12 mouse cellular contexts compared by ENCODE assay signal in genomic region chr5:41871164-41871563, GRCm38 (mm10). TPM values are rescaled to one million over a fixed set of nuclear protein-coding genes. Genes with fewer than 3 reads are reported as not detected.
DNase-seq lines count a peak whose midpoint lies in the region; TF ChIP-seq lines count a peak whose summit lies in the region.
"Had no signal": no experiment of that assay in that cellular context is flagged by ENCODE, and none has a peak within 500 bp of the region (broad histone marks: within the 10 kb centered on the region; RNA-seq: fewer than 3 reads in every experiment).

No protein-coding gene starts in this region.

- H3K27ac ChIP-seq in cerebellum, adult 2 months (ENCODE audit: insufficient read depth, low read length) = no peak overlapping the region
- H3K27ac ChIP-seq: heart, embryonic 15.5 days had no signal

- DNase-seq in adrenal gland, postnatal 10 days = peak; percentile 15
- no peak for DNase-seq in adrenal gland, adult 18-20 months (ENCODE audit: low spot score in 2 of 2)
- peak; percentile 48 for DNase-seq in layer of hippocampus, adult 11-12 months (ENCODE audit: low spot score)
- DNase-seq in layer of hippocampus, postnatal 36 days = no peak
- DNase-seq in cerebellum, adult 2 months = peak; percentile 50 to 87
- DNase-seq in layer of hippocampus, adult 9-11 months = peak; percentile 63
- DNase-seq in urinary bladder, postnatal 14 days (ENCODE audit: low spot score) = no peak
- no peak for DNase-seq in thymus, postnatal 36 days
- DNase-seq: adrenal gland, adult 8-10 months; kidney, adult 8-10 months; lung, adult 2 months had no signal

- peaks cover 9% of the 10 kb centered on the region for H3K4me1 ChIP-seq in cerebellum, adult 2 months (ENCODE audit: control insufficient read depth, insufficient read depth, low read length)

- 10% methylated on average over 2 of the region's 2 CpGs for WGBS in cerebellum, adult 2 months

- H3K27me3 ChIP-seq in cerebellum, adult 2 months (ENCODE audit: control insufficient read depth, insufficient read depth, low read length) = no peaks in the 10 kb centered on the region
- H3K27me3 ChIP-seq: heart, embryonic 15.5 days had no signal

- no peak for TF ChIP-seq POLR2A in cerebellum, adult 2 months (IDR thresholded peaks at IDR 0.05; ENCODE audit: borderline replicate concordance, insufficient read depth, low read length)

- no peak overlapping the region for H3K4me3 ChIP-seq in cerebellum, adult 2 months (replicated peaks; ENCODE audit: insufficient read depth, low read depth, low read length)
- H3K4me3 ChIP-seq: heart, embryonic 15.5 days had no signal

- TF ChIP-seq CTCF in cerebellum, adult 2 months (IDR thresholded peaks at IDR 0.05; ENCODE audit: borderline replicate concordance, insufficient read depth, low read depth, low read length) = no peak

RNA-seq across cellular contexts. Expression of gene Bod1l, which starts 27.0 kb away (rescaled TPM):
- 10 to 100 TPM; 23.3 to 28.1 TPM for total RNA-seq in adrenal gland, postnatal 10 days (2021)
- 10 to 100 TPM; 21.8 to 30.2 TPM for total RNA-seq in adrenal gland, adult 18-20 months (2021)
- 10 to 100 TPM; 38.2 to 41.4 TPM for total RNA-seq in layer of hippocampus, postnatal 36 days (2021)
- polyA plus RNA-seq in cerebellum, adult 2 months (2012; rRNA removed) = 20.2 and 20.5 TPM in 2 replicates

Comparison
In these comparisons a context has a peak if more than half of its experiments do, and no peak if none do; other contexts are left out.
1. DNase-seq: peak in adrenal gland, postnatal 10 days (single experiment), layer of hippocampus, adult 11-12 months (single experiment), cerebellum, adult 2 months (2 of 2) and layer of hippocampus, adult 9-11 months (single experiment); none in adrenal gland, adult 18-20 months (0 of 2), layer of hippocampus, postnatal 36 days (0 of 2), urinary bladder, postnatal 14 days (single experiment) and thymus, postnatal 36 days (0 of 2).